Mouse (Mus musculus) left cerebral cortex, adult 18-20 months (tissue): ENCODE results near the gene Rsph3b. TPM values are rescaled to one million over a fixed set of nuclear protein-coding genes. Genes with fewer than 3 reads are reported as not detected.

Source experiments
- DNase-seq, 2 experiments: peaks; one replicate each; pipeline ENCODE4 v3.0.0; 2021 to 2022; ENCODE audit warnings: low spot score in 2 of 2, mixed read lengths in 1 of 2
- microRNA-seq, 2 experiments: library from miRNA; unstranded; fragments of <30 nt; microRNA quantifications; one replicate each; pipeline ENCODE4 v1.2.0; 2021
- total RNA-seq, 2 experiments: library from RNA; stranded (reverse); gene quantifications; 2 replicates each; pipeline ENCODE4 v1.2.3; 2021

The Rsph3b gene
- total RNA-seq, 2 experiments from 2014 or later: 30.1 to 31.0 TPM

DNA sequence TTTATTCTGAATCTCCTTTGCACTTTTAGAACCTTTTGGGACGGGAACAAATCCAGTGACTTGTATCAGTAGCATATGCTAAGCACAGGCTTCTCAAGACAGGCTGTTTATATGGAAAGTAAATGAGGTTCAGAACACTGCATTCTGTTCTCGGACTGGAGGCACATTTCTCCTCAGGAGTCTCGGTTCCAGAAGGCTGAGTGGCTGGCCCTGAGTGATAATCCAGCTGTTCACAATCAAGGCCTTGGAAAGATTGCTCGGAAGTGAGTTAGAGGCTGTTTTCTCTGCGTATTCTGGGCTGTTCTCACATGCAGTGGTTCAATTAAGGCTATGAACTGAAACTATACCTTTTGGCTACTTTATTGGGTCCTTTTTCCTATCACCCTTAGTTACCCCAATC, 82.9 kb downstream of the Rsph3b start:
- no peak for DNase-seq

DNA sequence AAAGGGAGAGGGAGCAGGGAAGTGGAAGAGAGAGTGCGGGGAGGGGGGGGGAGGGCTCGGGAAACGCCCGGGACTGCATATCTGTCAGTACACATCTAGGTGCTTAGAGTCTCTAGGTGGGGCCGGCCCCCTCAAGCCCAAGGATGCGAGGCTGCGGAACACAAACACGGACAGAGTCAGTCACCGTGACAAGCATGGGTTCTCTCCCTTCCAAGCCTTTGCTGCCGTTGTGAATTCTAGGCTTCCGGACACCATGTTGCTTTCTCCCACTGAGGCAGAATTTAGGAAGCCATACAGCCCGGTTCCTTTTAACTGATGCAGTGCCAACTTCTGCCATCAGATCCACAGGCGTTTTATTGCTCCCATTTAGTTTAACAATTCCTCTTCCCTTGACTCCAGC, 83.6 kb downstream of the Rsph3b start:
- DNase-seq: no peak

DNA sequence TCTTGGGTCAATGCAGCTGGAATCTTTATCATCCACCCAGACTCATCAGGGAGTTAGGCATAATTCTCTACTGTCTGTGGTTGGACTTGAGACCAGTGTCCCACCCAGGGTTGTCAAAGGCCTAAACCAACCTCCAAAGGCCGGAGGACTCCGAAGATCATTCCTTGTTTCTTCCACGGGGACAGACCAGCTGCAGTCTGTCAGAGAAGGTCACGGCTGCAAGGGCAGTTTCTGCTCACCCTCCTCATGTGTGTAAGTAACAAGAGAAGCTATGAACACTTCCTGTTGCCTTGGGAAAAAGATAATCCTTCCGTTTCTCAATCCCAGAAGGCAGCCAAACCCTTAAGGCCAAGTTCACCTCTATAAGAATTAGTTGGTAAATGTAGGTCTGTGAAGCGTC, 85.0 kb downstream of the Rsph3b start:
- DNase-seq: no peak

DNA sequence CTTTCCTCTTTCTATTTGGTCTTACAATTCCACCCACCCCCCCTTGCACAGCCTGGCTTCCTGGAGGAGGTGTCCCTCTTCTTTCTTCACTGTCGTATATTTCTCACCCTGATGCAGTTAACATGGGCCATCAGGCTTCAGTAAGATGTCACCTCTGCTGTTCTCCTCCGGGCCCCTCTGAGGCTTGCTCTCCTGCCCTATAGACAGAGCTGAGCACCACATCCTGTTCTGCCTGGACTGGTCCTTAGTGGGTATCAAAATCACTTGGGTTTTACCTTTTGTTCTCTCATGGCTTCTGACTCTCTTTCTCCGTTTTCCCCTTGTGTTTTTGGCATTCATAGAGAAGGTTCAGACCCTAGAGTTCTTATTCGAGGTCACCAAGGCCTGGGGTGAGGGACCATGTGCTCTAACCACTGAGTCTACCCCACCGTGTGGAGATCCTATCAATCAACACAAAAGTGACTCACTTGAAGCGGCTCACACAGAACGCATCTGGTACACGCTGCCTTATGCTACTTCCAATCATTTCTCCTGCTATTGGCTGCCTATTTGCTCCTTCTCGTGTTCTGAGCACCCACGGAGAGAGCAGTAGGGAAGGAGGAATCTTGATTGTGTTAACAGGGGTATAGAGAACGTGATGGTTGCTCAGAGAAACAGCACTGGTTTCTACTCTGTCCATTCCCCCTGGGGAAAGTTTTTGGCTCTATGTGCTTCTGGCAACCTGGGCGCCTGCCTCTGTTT, 86.3 kb downstream of the Rsph3b start:
- no peak for DNase-seq

DNA sequence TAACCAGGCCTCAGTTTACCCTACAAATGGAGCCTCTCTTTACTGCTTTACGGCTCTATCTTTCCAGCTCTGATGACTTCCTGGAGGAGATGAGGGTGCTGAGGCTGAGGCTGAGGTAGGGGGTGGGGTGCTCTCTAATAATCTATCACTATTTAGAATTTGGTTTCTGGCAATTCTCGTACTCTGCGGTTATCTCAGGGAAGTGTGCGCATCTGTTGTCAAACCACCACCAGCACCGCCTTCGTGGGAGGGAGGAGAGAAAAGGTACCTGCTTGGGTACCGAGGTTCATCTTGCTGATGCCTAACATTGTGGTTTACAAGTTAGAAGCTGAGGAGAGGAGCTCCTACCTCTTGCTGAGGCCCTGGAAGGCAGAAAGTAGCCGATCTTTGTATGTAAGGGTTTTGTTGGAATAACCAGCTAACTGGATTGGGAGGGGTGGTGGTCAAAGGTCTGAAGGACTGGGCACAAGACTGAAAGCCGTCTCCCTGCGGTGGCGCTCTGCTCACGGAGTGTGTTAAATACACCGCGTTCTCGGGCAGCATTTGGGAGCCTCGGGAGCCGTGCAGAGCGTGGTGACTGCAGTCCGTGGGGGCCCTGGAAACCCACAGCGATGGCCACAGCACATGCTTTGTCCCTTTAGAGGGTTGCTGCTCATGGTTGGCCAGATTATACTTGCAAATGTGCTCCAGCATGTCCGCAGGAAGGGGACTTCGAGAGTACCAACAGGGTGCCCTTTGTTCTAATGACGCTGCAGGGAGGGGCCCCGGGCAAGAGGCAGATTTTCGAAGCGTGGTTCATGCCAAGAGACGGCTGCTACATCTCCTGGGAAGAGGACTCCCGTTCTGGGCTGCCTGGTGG, 87.1 kb downstream of the Rsph3b start:
- DNase-seq: peak; percentile 51 to 58

DNA sequence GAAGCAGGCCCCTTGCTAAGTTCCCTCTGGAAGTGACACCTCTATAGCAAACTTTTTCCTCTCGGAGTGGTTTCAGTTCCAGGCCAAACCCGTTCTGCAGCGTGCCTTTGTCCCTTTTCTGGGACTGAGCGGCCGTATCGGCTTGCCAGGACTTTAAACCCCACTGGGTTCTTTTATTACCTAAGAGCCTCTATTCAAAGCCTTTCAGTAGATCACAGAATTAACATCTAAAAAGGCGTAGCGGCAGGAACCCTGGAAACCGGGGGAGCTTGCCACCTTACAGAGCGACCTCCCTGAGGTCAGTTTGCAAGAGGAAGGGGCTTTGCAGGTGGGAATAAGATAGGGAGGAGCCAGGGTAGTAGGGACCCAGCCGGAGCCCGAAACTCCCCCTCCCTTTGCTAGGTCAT, 88.0 kb downstream of the Rsph3b start:
- no peak for DNase-seq

DNA sequence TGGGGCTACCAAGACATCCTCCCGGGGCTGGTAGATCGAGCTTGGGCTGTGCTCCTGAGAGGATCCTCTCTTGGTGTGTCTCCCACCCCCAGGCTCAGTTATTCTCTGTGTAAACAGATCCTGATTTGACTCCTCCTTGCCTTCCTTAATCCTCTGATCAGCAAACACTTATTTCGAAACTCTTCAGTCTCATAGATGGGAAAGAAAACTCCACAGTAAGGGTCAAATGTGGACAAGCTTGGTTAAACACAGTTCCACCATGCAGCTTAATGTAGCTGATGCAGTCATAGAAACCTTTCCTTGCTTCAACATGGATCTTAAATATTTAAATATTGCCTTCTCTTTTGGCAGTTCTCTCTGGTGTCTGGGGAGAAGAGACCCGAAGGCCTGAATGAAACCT, 88.4 kb downstream of the Rsph3b start:
- no peak for DNase-seq

Small RNA genes within 50 kb of the gene (microRNA-seq; reads per million reads assigned to microRNA genes)
- 0 reads per million in 2 experiments for gene Mir692-1

Other genes starting within 250 kb of the Rsph3b start
- 10 to 100 TPM; 42.4 to 46.8 TPM for gene Ezr, start 165.9 kb downstream of the Rsph3b start, total RNA-seq
- 10 to 100 TPM; 32.2 to 32.9 TPM for gene Tagap1, start 12.5 kb upstream of the Rsph3b start, total RNA-seq
- gene Rnaset2b, start 22.0 kb upstream of the Rsph3b start, total RNA-seq: 10 to 100 TPM; 43.6 to 44.5 TPM
- under 1 TPM; 0.23 to 0.70 TPM for gene Gm49721, start 30.2 kb upstream of the Rsph3b start, total RNA-seq
- gene Gm1604a, start 76.9 kb upstream of the Rsph3b start, total RNA-seq: 1 to 10 TPM; 1.4 to 1.9 TPM
- gene Rps6ka2, start 221.4 kb upstream of the Rsph3b start, total RNA-seq: 10 to 100 TPM; 59.6 to 60.0 TPM